Mouse (Mus musculus): ENCODE data around the gene Fam81a. TPM values are rescaled to one million over a fixed set of nuclear protein-coding genes. Genes with fewer than 3 reads are reported as not detected.

Fam81a gene
- polyA plus RNA-seq, 1 experiment from 2014 or later = 10.0 TPM

DNA sequence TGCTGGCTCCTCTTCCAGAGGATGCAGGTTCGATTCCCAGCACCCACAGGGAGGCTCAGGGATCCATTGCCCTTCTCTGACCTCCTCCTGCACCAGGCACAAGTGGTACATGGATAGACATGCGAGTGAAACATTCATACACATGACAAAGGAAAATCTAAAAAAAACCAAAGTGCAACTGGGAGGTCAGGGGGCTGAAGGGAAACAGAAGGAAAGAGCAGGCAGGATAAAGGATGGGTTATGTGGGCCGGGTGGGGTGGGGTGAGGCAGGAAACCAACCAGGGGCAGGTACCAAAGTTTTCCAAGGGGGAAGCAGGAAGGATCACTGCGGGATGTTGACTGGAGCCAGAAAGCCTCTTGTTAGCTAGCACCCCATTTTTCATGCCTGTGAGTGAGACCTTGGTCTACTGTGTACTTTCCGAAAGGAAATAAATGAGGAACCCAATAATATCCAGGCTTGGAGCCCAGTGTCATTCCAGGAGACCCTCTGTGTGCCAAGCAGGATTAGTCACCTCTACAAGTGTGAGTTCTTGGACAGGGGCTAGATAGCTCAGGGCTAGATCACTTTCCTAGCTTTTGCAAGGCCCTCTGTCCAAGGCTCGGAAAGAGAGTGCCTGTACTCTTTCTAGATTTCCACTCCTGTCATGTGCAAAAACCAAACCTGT, 93.5 kb downstream of the Fam81a start:
- Histone ChIP-seq H3K36me3 (no peaks in the 10 kb centered on the region), H3K9me3 (no peaks in the 10 kb centered on the region), H3K27me3 (no peaks in the 10 kb centered on the region), H3K4me2 (no peak overlapping the region), H3K4me1 (replicated peaks) (peaks cover 3% of the 10 kb centered on the region; the same call in 1 of the 2 replicates), H3K4me3 (no peak overlapping the region), H3K9ac (no peak overlapping the region), H3K27ac (no peak overlapping the region)
- no peak for ATAC-seq (ENCODE audit: low FRiP score)
- 58% methylated on average over 6 of the region's 6 CpGs for WGBS

DNA sequence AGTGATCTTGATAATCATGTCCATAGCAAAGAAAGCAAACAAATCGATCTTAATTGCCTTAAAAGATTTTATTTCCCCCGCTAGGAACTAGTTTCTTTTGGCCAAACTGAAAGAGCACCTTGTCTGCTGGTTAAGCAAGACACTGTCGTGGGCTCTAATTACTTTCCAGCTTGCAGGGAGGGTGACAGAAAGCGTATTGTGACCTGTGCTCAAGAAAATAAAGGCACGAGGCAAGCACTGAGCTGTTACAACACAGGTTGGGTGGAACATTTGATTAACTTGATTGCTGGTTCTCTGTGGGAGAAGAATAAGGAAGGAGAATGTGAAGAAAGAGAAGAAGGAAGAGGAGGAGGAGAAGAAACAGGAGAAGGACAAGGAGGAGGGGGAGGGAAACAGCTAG, 94.1 kb downstream of the Fam81a start:
- no peak for ATAC-seq (ENCODE audit: low FRiP score)
- Histone ChIP-seq H3K27ac (no peak overlapping the region), H3K9ac (no peak overlapping the region), H3K36me3 (no peaks in the 10 kb centered on the region), H3K4me1 (replicated peaks) (no peaks in the 10 kb centered on the region; the same call in 1 of the 2 replicates), H3K27me3 (no peaks in the 10 kb centered on the region), H3K4me2 (no peak overlapping the region), H3K4me3 (no peak overlapping the region), H3K9me3 (no peaks in the 10 kb centered on the region)
- WGBS = 57% methylated on average over 5 of the region's 5 CpGs

DNA sequence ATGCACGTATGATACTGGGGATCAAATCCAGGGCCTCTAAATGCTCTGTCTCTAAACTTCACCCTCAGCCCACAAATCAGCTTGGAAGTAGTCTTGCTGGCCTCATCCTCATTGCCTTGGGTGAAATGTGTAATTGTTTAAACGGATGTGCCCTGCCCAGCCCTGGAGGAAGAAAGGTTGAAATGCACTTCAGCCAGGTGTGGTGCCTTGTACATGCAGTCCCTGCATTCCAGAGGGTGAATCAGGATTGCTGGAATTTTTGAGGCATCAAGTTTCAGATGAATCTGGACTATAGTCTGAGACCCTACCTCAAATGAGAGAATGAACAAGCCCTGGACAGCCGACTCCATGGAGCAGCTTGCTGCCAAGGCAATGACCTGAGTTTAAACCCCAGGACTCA, 94.5 kb downstream of the Fam81a start:
- Histone ChIP-seq H3K9me3 (no peaks in the 10 kb centered on the region), H3K36me3 (no peaks in the 10 kb centered on the region), H3K4me1 (replicated peaks) (no peaks in the 10 kb centered on the region; the same call in 1 of the 2 replicates), H3K27ac (no peak overlapping the region), H3K4me3 (no peak overlapping the region), H3K4me2 (no peak overlapping the region), H3K27me3 (no peaks in the 10 kb centered on the region), H3K9ac (no peak overlapping the region)
- 68% methylated on average over 3 of the region's 3 CpGs for WGBS
- no peak for ATAC-seq (ENCODE audit: low FRiP score)

DNA sequence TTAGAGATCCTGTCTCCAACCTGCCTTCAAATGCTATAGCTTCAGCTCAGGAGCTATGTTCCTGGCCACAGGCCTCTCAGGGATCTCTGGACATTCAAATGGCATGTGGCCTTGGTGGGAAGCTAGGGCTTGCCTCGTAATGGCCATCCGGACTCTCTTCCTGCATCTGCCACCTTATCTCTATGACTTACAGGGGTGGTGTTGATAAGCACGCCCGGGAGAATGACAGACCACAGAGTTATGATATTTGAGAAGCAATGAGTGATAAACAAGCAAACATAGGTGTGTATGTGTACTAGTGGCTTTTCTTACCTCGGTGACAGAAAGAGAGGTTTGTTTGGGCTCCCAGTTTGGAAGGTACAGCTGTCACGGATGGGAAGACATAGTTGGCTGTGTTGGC, 96.1 kb downstream of the Fam81a start:
- Histone ChIP-seq H3K9me3 (no peaks in the 10 kb centered on the region), H3K4me2 (no peak overlapping the region), H3K4me1 (replicated peaks) (no peaks in the 10 kb centered on the region; the same call in 1 of the 2 replicates), H3K9ac (no peak overlapping the region), H3K27me3 (no peaks in the 10 kb centered on the region), H3K4me3 (no peak overlapping the region), H3K36me3 (no peaks in the 10 kb centered on the region), H3K27ac (no peak overlapping the region)
- 93% methylated on average over 6 of the region's 6 CpGs for WGBS
- ATAC-seq (ENCODE audit: low FRiP score) = no peak

DNA sequence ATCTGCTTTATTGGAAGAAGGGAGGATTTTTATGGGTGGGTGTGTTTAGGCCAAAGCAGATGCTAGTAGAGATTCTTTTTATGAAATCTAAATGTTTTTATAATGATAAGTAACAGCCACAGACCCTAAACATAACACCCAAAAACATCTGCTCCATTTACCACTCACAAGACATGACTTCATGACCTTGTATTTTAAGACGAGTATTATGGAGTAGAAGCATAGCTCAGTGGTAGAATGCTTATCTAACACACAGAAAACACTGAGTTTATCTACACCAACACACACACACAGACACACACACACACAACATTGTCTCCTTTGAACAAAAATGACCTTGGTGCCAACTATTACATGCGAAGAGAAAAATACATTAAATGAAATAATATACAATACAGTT, 97.5 kb downstream of the Fam81a start:
- Histone ChIP-seq H3K27ac (no peak overlapping the region), H3K4me3 (no peak overlapping the region), H3K4me2 (no peak overlapping the region), H3K4me1 (replicated peaks) (no peaks in the 10 kb centered on the region; the same call in 1 of the 2 replicates), H3K9me3 (no peaks in the 10 kb centered on the region), H3K36me3 (no peaks in the 10 kb centered on the region), H3K27me3 (no peaks in the 10 kb centered on the region), H3K9ac (no peak overlapping the region)
- no peak for ATAC-seq (ENCODE audit: low FRiP score)
- 84% methylated on average over 2 of the region's 2 CpGs for WGBS

DNA sequence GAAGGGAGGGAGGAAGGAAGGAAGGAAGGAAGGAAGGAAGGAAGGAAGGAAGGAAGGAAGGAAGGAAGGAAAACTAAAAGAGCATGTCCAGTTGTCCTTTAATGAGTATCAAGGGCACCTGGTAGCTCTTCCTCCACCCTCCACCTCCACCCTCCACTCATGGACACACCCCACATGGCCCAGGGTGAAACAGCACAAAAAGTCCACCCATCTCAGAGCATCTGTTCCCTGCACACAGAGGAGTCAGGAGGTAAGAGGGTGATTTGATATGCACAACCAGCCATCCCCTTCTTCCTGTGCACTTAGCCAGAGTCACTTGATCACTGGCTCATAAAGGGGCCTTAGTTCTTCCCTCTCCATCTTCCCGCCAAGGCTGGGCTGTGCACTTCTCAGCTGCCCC, 99.4 kb downstream of the Fam81a start:
- H3K36me3 ChIP-seq = no peaks in the 10 kb centered on the region
- H3K27me3 ChIP-seq = no peaks in the 10 kb centered on the region
- H3K4me1 ChIP-seq (replicated peaks) = no peaks in the 10 kb centered on the region
- WGBS = 71% methylated on average over 1 of the region's 1 CpGs
- no peak overlapping the region for H3K4me2 ChIP-seq
- no peak overlapping the region for H3K4me3 ChIP-seq
- H3K27ac ChIP-seq = no peak overlapping the region
- no peak overlapping the region for H3K9ac ChIP-seq
- no peak for ATAC-seq (ENCODE audit: low FRiP score)
- no peaks in the 10 kb centered on the region; the same call in 1 of the 2 replicates for H3K9me3 ChIP-seq

DNA sequence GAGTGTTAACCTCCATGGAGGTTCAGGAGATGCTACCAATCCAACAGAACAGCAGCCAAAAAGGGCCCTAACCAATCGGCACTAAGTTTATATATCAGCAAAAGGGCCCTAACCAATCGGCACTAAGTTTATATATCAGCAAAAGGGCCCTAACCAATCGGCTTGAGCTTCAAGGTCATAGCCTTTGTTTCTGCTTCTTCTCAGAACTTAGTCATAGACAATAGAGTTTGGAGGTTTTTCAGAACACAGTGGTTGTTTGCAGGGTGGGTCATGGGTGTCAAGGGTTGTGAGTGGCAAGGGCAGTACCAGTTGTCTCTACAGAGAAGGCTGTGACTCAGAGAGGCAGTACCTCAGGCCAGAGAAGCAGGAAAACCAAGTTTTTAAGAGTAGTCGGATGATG, 100.2 kb downstream of the Fam81a start:
- ATAC-seq (ENCODE audit: low FRiP score) = no peak
- Histone ChIP-seq H3K9me3 (no peaks in the 10 kb centered on the region; the same call in 1 of the 2 replicates), H3K4me2 (no peak overlapping the region), H3K4me3 (no peak overlapping the region), H3K4me1 (replicated peaks) (no peaks in the 10 kb centered on the region), H3K27me3 (no peaks in the 10 kb centered on the region), H3K9ac (no peak overlapping the region), H3K27ac (no peak overlapping the region), H3K36me3 (no peaks in the 10 kb centered on the region)
- whole genome bisulfite sequencing = 94% methylated on average over 4 of the region's 4 CpGs

DNA sequence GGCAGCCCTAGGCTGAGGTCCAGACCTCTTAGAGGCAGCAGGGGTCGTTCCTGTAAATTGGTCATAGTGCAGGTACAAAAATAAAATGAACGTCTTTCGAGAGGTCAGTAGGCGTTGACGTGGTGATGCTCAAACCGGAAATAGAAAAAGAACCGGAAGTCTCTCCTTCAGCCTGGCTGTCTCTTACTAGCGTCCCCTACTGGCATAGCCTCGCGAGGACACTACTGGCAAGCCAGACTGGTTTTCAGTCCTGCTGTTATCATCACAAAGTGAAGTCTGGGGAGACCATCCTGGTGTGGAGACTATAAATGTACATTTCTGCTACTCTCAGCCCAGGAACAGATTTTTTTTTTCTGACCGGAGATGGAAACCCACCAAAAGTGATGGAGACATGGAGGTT, 101.8 kb downstream of the Fam81a start:
- 85% methylated on average over 11 of the region's 11 CpGs for WGBS
- no peaks in the 10 kb centered on the region for H3K36me3 ChIP-seq
- no peaks in the 10 kb centered on the region; the same call in 1 of the 2 replicates for H3K9me3 ChIP-seq
- H3K4me2 ChIP-seq = no peak overlapping the region
- no peak overlapping the region for H3K9ac ChIP-seq
- no peak for ATAC-seq (ENCODE audit: low FRiP score)
- no peak overlapping the region for H3K27ac ChIP-seq
- no peaks in the 10 kb centered on the region for H3K4me1 ChIP-seq (replicated peaks)
- H3K27me3 ChIP-seq = no peaks in the 10 kb centered on the region
- no peak overlapping the region for H3K4me3 ChIP-seq

DNA sequence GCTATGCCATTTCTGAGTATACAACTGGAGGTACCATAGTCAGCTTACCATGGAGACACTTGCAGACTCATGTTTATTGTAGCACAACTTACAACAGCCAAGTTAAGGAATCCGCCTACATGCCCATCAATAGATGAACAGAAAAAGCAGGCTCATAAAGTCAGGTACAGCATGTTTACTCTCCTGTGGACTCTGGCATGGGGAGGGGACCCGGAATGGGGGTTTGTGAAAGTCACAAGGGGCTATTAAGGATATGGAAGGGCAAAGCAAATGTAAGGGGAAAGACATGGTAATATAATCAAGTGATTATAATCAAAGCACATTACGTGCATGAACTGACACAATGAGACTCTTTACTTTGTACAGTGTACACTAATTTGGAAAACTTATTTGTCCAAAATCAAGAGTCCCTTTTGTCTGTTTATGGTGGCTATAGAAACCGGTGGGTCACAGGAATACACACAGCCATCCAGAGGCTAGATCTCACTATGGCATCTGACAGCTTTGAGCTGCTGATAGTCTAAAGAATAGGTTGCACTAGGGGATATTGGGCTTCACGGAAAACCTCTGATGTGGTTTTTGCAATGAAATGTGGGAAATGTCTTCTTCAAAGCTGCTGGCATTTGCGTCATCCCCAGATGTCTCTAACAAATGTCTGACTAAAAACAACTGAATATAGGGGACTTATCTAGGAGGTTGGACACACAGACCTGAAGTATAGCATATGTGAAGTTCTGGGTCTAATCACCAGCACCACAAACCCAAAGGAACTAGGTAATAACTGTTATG, 102.6 kb downstream of the Fam81a start:
- Histone ChIP-seq H3K9me3 (no peaks in the 10 kb centered on the region; the same call in 1 of the 2 replicates), H3K27ac (no peak overlapping the region), H3K36me3 (no peaks in the 10 kb centered on the region), H3K4me3 (no peak overlapping the region), H3K27me3 (no peaks in the 10 kb centered on the region), H3K4me1 (replicated peaks) (no peaks in the 10 kb centered on the region), H3K9ac (no peak overlapping the region), H3K4me2 (no peak overlapping the region)
- ATAC-seq (ENCODE audit: low FRiP score) = no peak
- WGBS = 93% methylated on average over 6 of the region's 6 CpGs

Other genes starting within 250 kb of the Fam81a start
- gene Bnip2, start 153.1 kb downstream of the Fam81a start, polyA plus RNA-seq (2015; fragmentation: Nextera tagmentation; extraction: Ambion mirVana) = 83.7 and 85.2 TPM in 2 replicates
- 203 and 205 TPM in 2 replicates for gene Gtf2a2, start 130.0 kb downstream of the Fam81a start, polyA plus RNA-seq (2015; fragmentation: Nextera tagmentation; extraction: Ambion mirVana)
- 0.09 TPM in 1 of 2 replicates, not detected in the other for gene Gcnt3, start 104.5 kb downstream of the Fam81a start, polyA plus RNA-seq (2015; fragmentation: Nextera tagmentation; extraction: Ambion mirVana)
- 8.3 and 9.2 TPM in 2 replicates for gene Myo1e, start 64.8 kb upstream of the Fam81a start, polyA plus RNA-seq (2015; fragmentation: Nextera tagmentation; extraction: Ambion mirVana)